Comparison of ENCODE assay signal across 9 mouse cellular contexts in the genomic region with DNA sequence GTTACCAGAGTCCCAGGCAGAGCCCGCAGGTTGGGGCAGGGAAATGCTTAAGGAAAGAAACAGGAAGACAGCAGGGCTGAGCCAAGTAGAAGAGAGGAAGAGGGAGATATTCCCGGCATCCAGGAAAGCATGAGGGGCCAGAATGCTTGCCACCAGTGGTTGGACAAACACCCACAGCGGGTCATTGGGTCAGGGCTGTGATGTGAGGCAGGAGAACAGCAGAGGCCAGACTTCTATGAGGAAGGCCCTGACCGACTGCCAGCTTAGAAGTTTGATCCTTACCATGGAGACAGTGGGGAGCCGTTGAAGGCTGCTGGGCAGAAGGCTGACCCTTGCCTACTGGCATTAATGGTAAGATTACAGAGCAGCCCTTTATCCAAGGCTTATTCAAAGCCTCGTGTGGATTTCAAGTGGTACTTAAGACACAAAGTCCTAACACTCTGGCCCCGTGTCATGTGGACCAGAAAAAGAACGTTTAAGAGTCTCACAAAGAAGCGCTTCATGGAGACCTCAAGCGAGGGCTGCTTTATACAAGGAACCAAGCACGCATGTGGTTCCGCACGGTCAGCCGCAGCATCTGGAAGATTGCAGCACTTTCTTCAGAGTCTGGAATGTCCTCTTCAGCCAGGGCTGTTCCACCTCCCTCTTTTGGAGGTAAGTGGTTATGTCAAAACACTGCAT. TPM values are rescaled to one million over a fixed set of nuclear protein-coding genes. Genes with fewer than 3 reads are reported as not detected.
DNase-seq lines count a peak whose midpoint lies in the region; ATAC-seq and TF ChIP-seq lines count a peak whose summit lies in the region.
"Had no signal": no experiment of that assay in that cellular context is flagged by ENCODE, and none has a peak within 500 bp of the region (broad histone marks: within the 10 kb centered on the region; RNA-seq: fewer than 3 reads in every experiment).

No protein-coding gene starts in this region.

- peaks cover 5% of the 10 kb centered on the region; the same call in 1 of the 2 replicates for H3K36me3 ChIP-seq in kidney, embryonic 14.5 days (ENCODE audit: control insufficient read depth, insufficient read depth, low read length)
- no peaks in the 10 kb centered on the region for H3K36me3 ChIP-seq in kidney, postnatal 0 days (ENCODE audit: insufficient read depth, low read length)

- H3K4me1 ChIP-seq in kidney, embryonic 14.5 days (ENCODE audit: control insufficient read depth, insufficient read depth, low read length) = peaks cover 45% of the 10 kb centered on the region
- peaks cover 51% of the 10 kb centered on the region for H3K4me1 ChIP-seq in kidney, postnatal 0 days (replicated peaks; ENCODE audit: insufficient read depth, low read length)

- no peaks in the 10 kb centered on the region for H3K9me3 ChIP-seq in kidney, embryonic 14.5 days (ENCODE audit: control insufficient read depth, low read length)
- no peaks in the 10 kb centered on the region for H3K9me3 ChIP-seq in kidney, postnatal 0 days (replicated peaks; ENCODE audit: low read length)

- H3K4me2 ChIP-seq in kidney, embryonic 14.5 days (replicated peaks; ENCODE audit: low read depth, low read length) = 0 out of 2 replicates have a peak overlapping the region, but pooled peaks have one; percentile 4
- H3K4me2 ChIP-seq in kidney, postnatal 0 days (ENCODE audit: low read length) = no peak overlapping the region

- peak overlapping the region; percentile 37 for H3K27ac ChIP-seq in kidney, embryonic 14.5 days (ENCODE audit: low read depth, low read length)
- H3K27ac ChIP-seq in kidney, postnatal 0 days = peak overlapping the region; percentile 57; the same call in 1 of the 2 replicates

- H3K4me3 ChIP-seq in kidney, embryonic 14.5 days (ENCODE audit: low read length) = no peak overlapping the region
- H3K4me3 ChIP-seq in kidney, postnatal 0 days (replicated peaks; ENCODE audit: low read depth, low read length) = no peak overlapping the region
- H3K4me3 ChIP-seq: erythroblast, embryonic 14.5 days had no signal

- no peak for ATAC-seq in kidney, embryonic 14.5 days (ENCODE audit: low FRiP score, low TSS enrichment)
- ATAC-seq in kidney, postnatal 0 days (replicated peaks; ENCODE audit: low FRiP score, low read depth) = no peak

- 43% methylated on average over 14 of the region's 14 CpGs for whole genome bisulfite sequencing in kidney, embryonic 14.5 days
- WGBS in kidney, postnatal 0 days = 36% methylated on average over 14 of the region's 14 CpGs

- H3K27me3 ChIP-seq in kidney, embryonic 14.5 days (ENCODE audit: control insufficient read depth, insufficient read depth, low read length) = no peaks in the 10 kb centered on the region
- H3K27me3 ChIP-seq in kidney, postnatal 0 days (ENCODE audit: insufficient read depth, low read length) = no peaks in the 10 kb centered on the region

- TF ChIP-seq CTCF in kidney, postnatal 0 days (IDR thresholded peaks at IDR 0.05; ENCODE audit: low read depth) = peak; percentile 2; the same call in 1 of the 2 replicates

- H3K9ac ChIP-seq in kidney, embryonic 14.5 days (ENCODE audit: low read depth, low read length) = no peak overlapping the region
- no peak overlapping the region for H3K9ac ChIP-seq in kidney, postnatal 0 days (ENCODE audit: low read depth, low read length)

- DNase-seq in embryo, embryonic 10.5 days (ENCODE audit: low spot score) = peak; percentile 47
- no peak for DNase-seq in embryo, embryonic 9.5 days (ENCODE audit: extremely low spot score)
- DNase-seq in kidney, adult 9 months = no peak
- peak; percentile 64 for DNase-seq in kidney, postnatal 0 days (ENCODE audit: low spot score)
- peak; percentile 38 for DNase-seq in lung, postnatal 14 days
- DNase-seq in spleen, postnatal 10 days (ENCODE audit: low spot score in 2 of 2) = no peak
- DNase-seq in ovary, adult 18-20 months (ENCODE audit: low spot score) = no peak

RNA-seq across cellular contexts. Expression of a gene that starts 4.0 kb away (rescaled TPM):
- 5.8 and 9.3 TPM in 2 replicates for polyA plus RNA-seq in kidney, embryonic 14.5 days (2014; fragmentation: Nextera tagmentation; extraction: Ambion mirVana)
- 4.8 and 5.8 TPM in 2 replicates for polyA plus RNA-seq in kidney, postnatal 0 days (2015; fragmentation: Nextera tagmentation; extraction: Ambion mirVana)

Comparison
In these comparisons a context has a peak if more than half of its experiments do, and no peak if none do; other contexts are left out.
1. DNase-seq: peak in embryo, embryonic 10.5 days (single experiment), kidney, postnatal 0 days (single experiment) and lung, postnatal 14 days (single experiment); none in embryo, embryonic 9.5 days (single experiment), kidney, adult 9 months (single experiment), spleen, postnatal 10 days (0 of 2) and ovary, adult 18-20 months (single experiment).